Mouse (Mus musculus) erythroblast, embryonic 14.5 days (primary cell): ENCODE results near the gene Pard6b. TPM values are rescaled to one million over a fixed set of nuclear protein-coding genes. Genes with fewer than 3 reads are reported as not detected.

Source experiments
- H3K27me3 ChIP-seq: 2 replicates; pipeline ENCODE4 v1.6.1; 2012; ENCODE audit warnings: inconsistent platforms; ENCODE audit not compliant: control insufficient read depth
- H3K36me3 ChIP-seq: 2 replicates; pipeline ENCODE4 v1.6.1; 2012; ENCODE audit warnings: mild to moderate bottlenecking, inconsistent platforms; ENCODE audit not compliant: control insufficient read depth
- H3K4me1 ChIP-seq: 2 replicates; pipeline ENCODE4 v1.6.1; 2012; ENCODE audit warnings: inconsistent platforms; ENCODE audit not compliant: control insufficient read depth
- H3K4me3 ChIP-seq: replicated peaks from 2 replicates; pipeline ENCODE3; 2012; ENCODE audit warnings: moderate library complexity, mild to moderate bottlenecking, inconsistent platforms
- H3K9me3 ChIP-seq: 2 replicates; pipeline ENCODE4 v1.6.1; 2012; ENCODE audit warnings: low read length, inconsistent platforms, mixed read lengths; ENCODE audit not compliant: control insufficient read depth
- GATA1 ChIP-seq: IDR thresholded peaks from 2 replicates; pipeline ENCODE4 v1.6.1; 2012; ENCODE audit warnings: low read length, inconsistent platforms, mixed read lengths
- TAL1 ChIP-seq: IDR thresholded peaks from 3 replicates; pipeline ENCODE4 v1.6.1; 2012; ENCODE audit warnings: low read length, inconsistent platforms, mixed read lengths
- polyA plus RNA-seq: library from polyadenylated mRNA; stranded (reverse); fragments of >175 nt; gene quantifications from 2 replicates; pipeline ENCODE4 v1.2.3, GENCODE M21; 2012

The Pard6b gene
- polyA plus RNA-seq, 1 experiment, result 0.06 TPM

DNA sequence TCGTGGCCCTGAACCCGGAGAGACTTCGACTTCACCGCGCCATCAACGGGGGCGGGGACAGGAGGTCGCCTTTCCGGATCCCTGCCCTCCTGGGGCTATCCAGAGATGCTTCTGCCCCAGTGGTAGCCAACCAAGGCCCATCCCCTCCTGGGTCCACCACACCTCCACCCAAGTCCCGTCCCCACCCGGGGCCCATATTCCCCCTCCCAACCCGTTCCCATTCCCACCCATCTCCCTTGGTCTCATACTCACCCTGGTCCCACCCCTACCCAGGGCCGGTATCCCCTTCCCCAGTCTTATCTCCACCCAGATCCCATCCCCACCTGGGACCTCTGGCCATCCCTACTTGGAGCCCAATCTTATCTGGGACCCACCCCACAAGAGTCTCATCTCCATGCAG, 36.7 kb downstream of the Pard6b start:
- peaks cover 21% of the 10 kb centered on the region for H3K27me3 ChIP-seq
- no peak for TF ChIP-seq TAL1
- no peak for TF ChIP-seq GATA1
- H3K4me1 ChIP-seq, result peaks cover 21% of the 10 kb centered on the region
- H3K9me3 ChIP-seq, result peaks cover 3% of the 10 kb centered on the region; the same call in 1 of the 2 replicates
- H3K4me3 ChIP-seq, result peak overlapping the region; percentile 61
- H3K36me3 ChIP-seq, result no peaks in the 10 kb centered on the region

DNA sequence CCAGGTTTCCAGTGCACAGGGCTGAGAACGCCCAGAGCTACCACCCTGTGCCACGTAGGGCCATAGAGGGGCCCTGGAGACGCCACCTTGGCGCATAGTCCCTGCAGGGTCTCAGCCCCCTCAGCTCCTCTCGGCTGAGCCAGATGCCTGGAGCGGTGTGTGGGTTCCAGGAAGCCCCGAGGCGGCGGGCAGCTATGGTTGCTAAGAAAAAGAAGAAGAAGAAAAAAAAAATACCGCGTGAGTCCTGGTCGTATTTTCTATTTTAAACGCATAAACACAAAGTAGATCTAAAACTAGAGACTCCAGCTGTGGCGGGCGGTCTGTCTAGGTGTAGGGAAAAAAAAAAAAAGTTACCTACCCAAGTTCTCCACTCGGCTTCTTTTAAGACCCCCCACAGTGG, 37.2 kb downstream of the Pard6b start:
- no peak for TF ChIP-seq TAL1
- TF ChIP-seq GATA1, result no peak
- Histone ChIP-seq H3K4me1 (peaks cover 21% of the 10 kb centered on the region), H3K4me3 (no peak overlapping the region), H3K27me3 (peaks cover 21% of the 10 kb centered on the region), H3K36me3 (no peaks in the 10 kb centered on the region), H3K9me3 (peaks cover 3% of the 10 kb centered on the region; the same call in 1 of the 2 replicates)

DNA sequence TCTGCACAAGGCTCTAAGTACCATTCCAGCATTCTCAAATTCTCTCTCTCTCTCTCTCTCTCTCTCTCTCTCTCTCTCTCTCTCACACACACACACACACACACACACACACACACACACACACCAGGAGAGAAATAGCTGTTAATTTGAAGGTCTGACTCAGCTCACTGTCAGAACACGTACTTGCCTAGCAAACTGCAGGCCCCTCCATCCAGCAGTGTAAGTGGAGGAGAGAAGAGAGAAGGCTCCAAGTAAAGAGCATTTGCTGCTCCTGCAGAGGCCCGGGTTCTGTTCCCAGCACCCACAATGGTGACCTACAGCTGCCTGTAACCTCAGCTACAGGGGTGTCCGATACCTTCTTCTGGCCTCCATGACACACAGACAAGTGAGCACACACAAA, 37.7 kb downstream of the Pard6b start:
- Histone ChIP-seq H3K4me3 (no peak overlapping the region), H3K27me3 (peaks cover 21% of the 10 kb centered on the region), H3K4me1 (peaks cover 21% of the 10 kb centered on the region), H3K36me3 (no peaks in the 10 kb centered on the region), H3K9me3 (peaks cover 4% of the 10 kb centered on the region; the same call in 1 of the 2 replicates)
- TF ChIP-seq TAL1 (no peak), GATA1 (no peak)

DNA sequence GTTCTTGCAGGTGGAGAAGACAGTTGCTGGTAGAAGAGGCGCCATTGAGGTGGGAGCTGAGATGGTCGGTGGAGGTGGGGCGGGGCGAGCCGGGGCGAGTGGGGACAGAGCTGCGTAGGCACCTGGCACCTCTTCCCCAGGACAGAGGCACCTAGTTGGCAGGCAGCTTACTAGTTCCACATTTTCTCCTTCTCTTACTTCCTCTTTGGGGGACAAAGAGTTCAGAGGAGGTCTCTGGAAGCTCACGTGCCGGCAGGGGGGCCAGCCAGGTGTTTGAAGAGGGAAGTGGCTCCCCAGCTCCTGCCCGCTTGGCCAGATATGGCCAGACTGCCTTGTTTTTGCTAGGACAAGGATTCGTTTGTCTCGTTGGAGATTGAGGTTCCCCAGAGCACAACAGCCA, 38.3 kb downstream of the Pard6b start:
- Histone ChIP-seq H3K9me3 (peaks cover 5% of the 10 kb centered on the region; the same call in 1 of the 2 replicates), H3K4me1 (peaks cover 21% of the 10 kb centered on the region), H3K27me3 (peaks cover 21% of the 10 kb centered on the region), H3K4me3 (no peak overlapping the region), H3K36me3 (no peaks in the 10 kb centered on the region)
- TF ChIP-seq TAL1 (no peak), GATA1 (no peak)

DNA sequence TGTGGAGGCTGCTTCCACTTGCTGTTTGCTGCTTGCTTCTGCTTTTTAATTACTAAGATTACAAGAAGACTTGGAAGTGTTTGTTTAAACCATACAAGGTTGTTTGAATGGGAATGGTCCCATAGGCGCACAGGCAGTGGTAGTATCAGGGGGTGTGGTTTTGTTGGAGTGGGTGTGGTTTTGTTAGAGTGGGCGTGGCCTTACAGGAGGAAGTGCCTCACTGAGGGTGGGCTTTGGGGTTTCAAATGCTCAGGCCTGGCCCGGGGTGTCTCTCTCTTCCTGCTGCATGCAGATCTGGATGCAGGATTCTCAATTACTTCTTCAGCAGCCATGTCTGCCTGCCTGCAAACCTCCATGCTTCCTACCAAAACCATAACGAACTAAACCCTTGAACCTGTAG, 40.1 kb downstream of the Pard6b start:
- no peak overlapping the region for H3K4me3 ChIP-seq
- H3K36me3 ChIP-seq, result no peaks in the 10 kb centered on the region
- peaks cover 21% of the 10 kb centered on the region for H3K27me3 ChIP-seq
- no peak for TF ChIP-seq GATA1
- no peak for TF ChIP-seq TAL1
- H3K4me1 ChIP-seq, result peaks cover 15% of the 10 kb centered on the region
- H3K9me3 ChIP-seq, result peaks cover 5% of the 10 kb centered on the region; the same call in 1 of the 2 replicates

DNA sequence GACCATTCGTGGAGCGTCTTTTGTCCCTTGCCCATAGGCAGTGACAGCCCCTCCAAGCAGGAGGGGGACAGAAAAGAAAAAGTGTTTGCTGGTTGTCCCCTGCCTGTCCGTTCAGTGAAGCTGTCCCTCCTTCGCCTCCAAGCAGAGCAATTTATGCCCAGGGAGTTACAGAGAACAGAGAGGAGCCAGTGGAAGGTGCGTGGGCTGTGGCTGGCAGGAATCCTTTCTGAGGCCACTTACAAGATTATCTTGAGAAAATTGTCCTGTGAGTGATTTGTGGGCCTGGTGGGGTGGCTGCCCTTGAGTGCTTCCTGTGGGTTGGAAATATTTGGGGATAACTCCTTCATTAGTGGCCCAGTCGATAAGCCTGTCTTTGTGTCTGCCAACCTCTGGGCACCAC, 42.8 kb downstream of the Pard6b start:
- Histone ChIP-seq H3K9me3 (peaks cover 5% of the 10 kb centered on the region; the same call in 1 of the 2 replicates), H3K4me1 (peaks cover 7% of the 10 kb centered on the region), H3K27me3 (peaks cover 8% of the 10 kb centered on the region), H3K36me3 (no peaks in the 10 kb centered on the region), H3K4me3 (no peak overlapping the region)
- TF ChIP-seq GATA1 (no peak), TAL1 (no peak)

DNA sequence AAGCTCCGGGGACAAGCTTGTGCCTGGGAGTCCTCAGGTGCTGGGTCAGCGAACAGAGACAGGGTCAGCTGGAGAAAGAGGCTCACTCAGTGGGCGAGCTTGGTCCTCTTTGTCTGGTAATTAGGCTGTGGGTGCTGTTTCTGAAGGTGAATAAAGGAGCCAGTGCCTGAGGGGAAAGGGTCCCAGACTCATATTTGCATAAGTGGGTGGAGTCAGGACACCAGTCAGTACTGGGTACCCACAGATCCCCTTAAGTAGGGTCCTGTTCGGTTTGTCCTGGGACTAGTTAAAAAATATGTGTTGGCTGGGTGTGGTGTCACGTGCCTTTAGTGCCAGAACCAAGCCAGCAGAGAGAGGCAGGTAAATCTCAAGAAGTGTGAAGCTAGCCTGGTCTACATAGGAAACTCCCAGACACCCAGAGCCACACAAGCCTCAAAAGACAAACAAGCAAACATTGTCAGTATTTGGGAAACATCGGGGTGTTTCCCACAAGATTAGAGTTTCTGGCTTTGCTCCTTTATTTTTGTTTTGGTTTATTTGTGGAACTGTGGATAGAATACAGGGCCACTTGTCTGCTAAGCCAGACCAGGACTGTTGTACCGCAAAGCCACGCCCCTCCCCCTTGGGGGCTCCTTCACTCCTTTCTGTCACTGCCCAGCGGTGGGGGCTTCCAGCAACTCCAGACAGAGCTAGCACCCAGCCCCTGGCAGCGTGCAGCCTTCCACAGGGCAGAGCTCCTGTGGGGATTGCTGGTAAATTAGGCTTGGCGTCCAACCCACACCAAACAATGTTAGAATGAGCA, 44.7 kb downstream of the Pard6b start:
- no peak for TF ChIP-seq TAL1
- TF ChIP-seq GATA1, result no peak
- no peaks in the 10 kb centered on the region for H3K27me3 ChIP-seq

DNA sequence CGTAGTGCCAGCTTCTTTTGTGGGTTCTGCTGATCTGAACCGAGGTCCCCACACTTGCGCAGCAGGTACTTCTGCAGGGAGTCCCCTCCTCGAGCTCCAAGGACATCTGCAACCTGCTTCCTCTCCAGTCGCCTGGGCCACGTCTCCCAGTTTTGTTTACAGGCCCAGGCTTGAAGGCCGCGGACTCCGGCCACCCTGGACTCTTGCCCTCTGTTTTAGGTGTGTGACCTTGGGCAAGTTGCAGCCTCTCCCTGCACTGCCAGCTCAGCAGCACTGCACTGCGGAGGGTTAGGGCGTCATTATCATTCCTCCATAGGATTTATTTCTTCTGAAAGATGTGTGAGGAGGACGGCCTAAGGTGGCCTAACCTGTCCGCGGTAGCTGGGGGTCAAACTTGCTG, 47.0 kb downstream of the Pard6b start:
- TF ChIP-seq GATA1, result no peak
- no peak for TF ChIP-seq TAL1
- H3K27me3 ChIP-seq, result no peaks in the 10 kb centered on the region
- peaks cover 7% of the 10 kb centered on the region for H3K4me1 ChIP-seq
- H3K4me3 ChIP-seq, result no peak overlapping the region
- peaks cover 2% of the 10 kb centered on the region; the same call in 1 of the 2 replicates for H3K9me3 ChIP-seq
- no peaks in the 10 kb centered on the region for H3K36me3 ChIP-seq

More for the DNA sequence above, 44.7 kb downstream of the Pard6b start:
- Histone ChIP-seq H3K36me3 (no peaks in the 10 kb centered on the region), H3K4me1 (peaks cover 9% of the 10 kb centered on the region), H3K9me3 (peaks cover 5% of the 10 kb centered on the region; the same call in 1 of the 2 replicates), H3K4me3 (no peak overlapping the region)

DNA sequence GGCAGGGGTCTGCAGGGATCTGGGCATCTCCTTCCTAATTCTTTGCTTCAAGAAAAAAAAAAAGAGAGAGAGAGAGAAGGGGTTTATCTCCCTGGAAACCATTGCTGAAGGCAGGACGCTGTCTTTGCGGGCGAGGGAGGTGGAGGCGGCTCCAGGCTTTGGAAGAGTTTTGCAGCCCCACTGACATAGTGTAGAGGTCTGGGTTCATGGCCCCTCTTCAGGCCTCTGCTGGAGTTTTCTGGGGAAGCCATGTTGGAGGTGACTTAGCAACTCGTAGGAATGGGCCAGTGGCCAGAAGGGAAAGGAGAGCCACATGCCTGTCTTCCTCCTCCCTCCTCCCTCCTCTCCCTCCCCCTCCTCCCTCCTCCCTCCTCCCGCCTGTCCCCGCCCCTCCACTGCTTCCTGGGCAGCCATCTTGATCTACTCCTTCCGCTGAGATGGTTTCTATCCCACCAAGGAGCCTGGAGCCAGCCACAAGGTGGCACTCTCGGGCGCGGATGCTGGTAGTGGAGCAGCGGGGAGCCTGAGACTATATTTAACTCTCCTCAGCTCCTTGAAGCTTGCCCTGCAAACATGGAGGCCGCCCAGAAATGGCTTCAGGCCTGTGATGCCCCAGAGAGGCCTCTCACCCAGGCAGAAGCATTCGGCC, 47.5 kb downstream of the Pard6b start:
- no peak for TF ChIP-seq TAL1
- TF ChIP-seq GATA1, result no peak
- Histone ChIP-seq H3K4me1 (peaks cover 7% of the 10 kb centered on the region), H3K4me3 (no peak overlapping the region), H3K36me3 (no peaks in the 10 kb centered on the region), H3K27me3 (no peaks in the 10 kb centered on the region), H3K9me3 (peaks cover 2% of the 10 kb centered on the region; the same call in 1 of the 2 replicates)
